Mouse (Mus musculus): Measurements from ENCODE around the gene Scyl1.

- TF ChIP-seq GATA1 (IDR thresholded peaks at IDR 0.05; ENCODE audit: low read length) = no peak
- no peak for TF ChIP-seq TAL1 (IDR thresholded peaks at IDR 0.05; ENCODE audit: low read length)
These were observed 60.0 kb downstream of the Scyl1 start for GRCm38 (mm10) chr19:5711218-5711617.

Measured in erythroblast, embryonic 14.5 days (primary cell).